Mouse (Mus musculus) monocyte, adult 5-6 weeks (primary cell): ENCODE data around the gene Atp5j. TPM values are rescaled to one million over a fixed set of nuclear protein-coding genes. Genes with fewer than 3 reads are reported as not detected.
A peak's percentile ranks its signal among the peaks of the same experiment; 100 is the strongest.

Source experiments
- ATAC-seq: fragments of 153-309, 156-312 bp; replicated peaks from 2 replicates; pipeline ENCODE4 v1.8.0; 2017; ENCODE audit warnings: mild to moderate bottlenecking; ENCODE audit not compliant: low TSS enrichment, insufficient number of reproducible peaks, severe bottlenecking, poor library complexity, low FRiP score
- total RNA-seq: library from RNA; stranded (forward); fragments of 200-1000, 200-491, 200-594 nt; gene quantifications from 3 replicates; pipeline ENCODE4 v1.2.3, GENCODE M21; 2017

Gene Atp5j
- total RNA-seq, result 124 to 198 TPM (median 161 TPM) in 3 replicates

GRCm38 (mm10) chr16:84835441-84835822, at the start of gene Atp5j:
Gene Atp5j (minus strand): TSS chr16:84835625.
- no peak for ATAC-seq

DNA sequence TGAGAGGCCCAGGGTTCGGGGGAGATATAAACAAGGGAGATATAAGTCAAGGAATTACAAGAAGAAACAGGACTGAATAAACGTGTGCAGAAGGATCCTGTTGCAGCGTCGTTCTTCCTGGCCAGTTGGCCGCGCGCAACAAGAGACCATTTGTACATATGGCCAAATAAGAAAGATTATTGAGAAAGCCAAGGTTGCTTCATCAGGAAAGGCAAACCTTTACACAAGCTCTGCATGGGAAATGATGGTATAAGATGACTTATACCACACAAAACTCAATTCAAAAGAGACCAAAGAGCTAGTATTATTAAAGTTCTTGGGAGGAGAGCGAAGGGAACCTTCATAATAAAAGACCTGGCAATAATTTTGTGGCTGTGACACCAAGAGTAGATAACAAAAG, 49.1 kb upstream of the Atp5j start:
- ATAC-seq, result no peak

DNA sequence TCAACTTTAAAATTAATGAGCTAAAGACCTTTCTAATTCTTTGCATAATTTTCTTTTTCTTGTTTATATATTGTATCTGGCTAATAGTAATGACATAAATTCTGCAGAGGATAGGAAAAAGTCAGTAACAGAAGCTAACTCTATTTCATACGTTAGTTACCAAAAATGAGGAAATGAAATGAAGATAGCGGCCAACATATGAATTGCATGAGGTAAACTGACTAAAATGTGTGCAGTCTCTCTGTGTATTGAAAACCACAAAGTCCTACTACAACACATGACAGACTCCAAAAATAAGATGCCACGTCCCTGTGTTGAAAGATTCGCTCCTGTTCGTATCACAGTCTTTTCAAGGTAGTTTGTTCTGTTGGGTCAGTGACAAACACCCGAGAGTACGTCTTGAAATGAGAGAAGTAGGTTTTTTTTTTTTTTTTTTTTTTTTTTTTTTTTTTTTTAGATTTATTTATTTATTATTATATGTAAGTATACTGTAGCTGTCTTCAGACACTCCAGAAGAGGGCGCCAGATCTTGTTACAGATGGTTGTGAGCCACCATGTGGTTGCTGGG, 46.4 kb upstream of the Atp5j start:
- no peak for ATAC-seq

- 0 out of 2 replicates have a peak, but pooled peaks have one; percentile 16 for ATAC-seq
Observed at GRCm38 (mm10) chr16:84881168-84881567, 45.7 kb upstream of the Atp5j start.

- peak; percentile 76 for ATAC-seq
Observed at GRCm38 (mm10) chr16:84879146-84879545, 43.7 kb upstream of the Atp5j start.

GRCm38 (mm10) chr16:84876082-84876481, 40.7 kb upstream of the Atp5j start:
- no peak for ATAC-seq

GRCm38 (mm10) chr16:84875718-84876035, 40.3 kb upstream of the Atp5j start:
- no peak for ATAC-seq

DNA sequence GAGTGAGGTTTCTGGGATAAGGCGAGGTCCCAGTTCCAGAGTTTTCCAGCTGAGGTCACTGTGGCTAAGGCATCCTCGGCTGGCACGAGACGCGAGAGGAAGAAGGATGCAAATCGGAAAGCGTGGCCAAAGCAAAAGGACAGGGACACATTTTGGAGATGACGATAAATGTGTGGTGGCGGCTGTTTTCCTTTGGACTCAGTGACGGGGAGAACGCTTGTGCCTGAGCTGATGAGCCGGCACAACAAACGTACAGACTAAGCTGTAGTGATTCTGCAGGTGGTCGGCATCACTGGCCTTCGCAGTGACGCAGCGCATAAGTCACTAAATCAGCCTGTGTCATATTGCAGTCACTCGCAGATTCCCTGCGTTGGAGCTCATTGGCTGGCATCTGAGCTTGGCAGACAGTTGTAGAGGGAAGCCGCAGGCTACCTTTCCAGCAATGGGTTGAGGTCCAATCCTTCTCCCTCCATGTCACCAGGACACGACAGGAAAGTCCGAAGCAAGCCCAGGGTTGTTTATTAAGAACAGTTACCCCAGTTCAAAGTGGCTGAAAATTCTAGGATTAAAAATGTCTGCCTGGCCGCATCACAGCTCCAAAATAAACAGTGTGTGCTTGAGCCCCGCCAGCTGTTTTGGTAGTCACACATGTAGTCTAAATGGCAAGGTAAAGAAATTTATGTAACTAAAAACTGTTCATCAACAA, 39.7 kb upstream of the Atp5j start:
- no peak for ATAC-seq

- ATAC-seq, result no peak
Observed at GRCm38 (mm10) chr16:84873805-84874204, 38.4 kb upstream of the Atp5j start.

GRCm38 (mm10) chr16:84864656-84865055, 29.2 kb upstream of the Atp5j start:
- ATAC-seq, result no peak

- ATAC-seq, result no peak
Observed at GRCm38 (mm10) chr16:84853492-84853891, 18.1 kb upstream of the Atp5j start.

DNA sequence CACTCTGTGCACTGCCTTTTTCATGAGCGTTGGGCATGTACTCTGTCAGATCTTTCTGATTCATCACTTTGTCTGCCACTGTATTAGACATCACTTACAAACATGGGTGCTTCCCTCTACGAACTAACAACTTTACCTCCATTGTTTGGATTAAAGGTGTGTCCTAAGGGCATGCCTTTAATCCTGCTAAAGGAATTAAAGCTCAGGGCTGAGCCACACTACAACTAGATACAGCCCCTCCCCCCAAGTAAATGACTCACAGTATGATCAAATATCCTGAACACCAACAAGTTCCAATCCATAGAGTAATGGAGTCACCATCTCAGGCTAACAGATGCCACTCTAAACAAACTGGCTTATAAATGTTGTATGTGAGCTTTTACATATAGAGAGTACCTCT, 3.2 kb upstream of the Atp5j start:
- no peak for ATAC-seq

DNA sequence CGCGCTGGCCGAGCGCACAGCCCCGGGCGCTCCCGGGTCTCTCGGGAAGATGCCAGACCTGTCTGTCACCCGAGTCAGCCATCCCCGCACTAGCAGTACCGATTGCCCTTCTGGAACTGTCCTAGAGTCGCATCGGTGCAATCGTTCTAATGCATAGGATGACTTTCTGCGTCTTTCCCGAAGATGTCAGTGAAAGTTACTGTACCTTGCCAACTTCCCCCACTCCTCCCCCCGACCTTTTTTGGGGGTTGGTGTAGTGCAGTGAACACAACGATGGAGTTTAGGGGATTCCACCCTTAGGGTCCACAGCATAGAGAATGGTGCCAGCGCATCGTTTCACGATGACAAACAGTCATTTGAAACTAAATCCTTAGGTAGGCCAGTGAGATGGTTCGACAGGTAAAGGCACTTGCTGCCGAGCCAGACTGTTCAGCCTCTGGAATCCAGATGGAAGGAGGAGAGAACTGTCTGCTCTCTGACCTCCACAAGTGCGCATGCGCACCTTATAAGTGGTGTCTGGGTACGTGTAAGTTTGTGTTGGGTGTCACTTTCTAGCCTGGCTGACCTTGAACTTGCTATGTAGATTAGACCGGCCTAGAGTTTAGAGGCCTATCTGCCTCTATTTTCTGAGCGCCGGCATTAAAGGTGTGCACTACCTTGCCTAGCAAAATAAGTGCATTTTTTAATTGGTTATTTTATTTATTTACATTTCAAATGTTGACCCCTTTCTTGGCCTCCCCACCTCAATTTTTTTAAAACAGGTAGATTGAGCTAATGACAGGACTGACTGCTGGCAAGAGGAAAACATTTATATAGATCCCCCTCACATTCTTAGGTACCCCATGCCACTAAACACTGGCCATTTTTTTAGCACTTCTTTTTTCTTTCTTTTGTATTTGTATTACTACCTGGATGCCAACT, 658 bp upstream of the Atp5j start:
- ATAC-seq, result no peak

- peak; percentile 94 for ATAC-seq
Observed at GRCm38 (mm10) chr16:84834745-84835440, 532 bp downstream of the Atp5j start, which contains the start of gene Gabpa. Gene Gabpa (plus strand): TSS chr16:84834925.

DNA sequence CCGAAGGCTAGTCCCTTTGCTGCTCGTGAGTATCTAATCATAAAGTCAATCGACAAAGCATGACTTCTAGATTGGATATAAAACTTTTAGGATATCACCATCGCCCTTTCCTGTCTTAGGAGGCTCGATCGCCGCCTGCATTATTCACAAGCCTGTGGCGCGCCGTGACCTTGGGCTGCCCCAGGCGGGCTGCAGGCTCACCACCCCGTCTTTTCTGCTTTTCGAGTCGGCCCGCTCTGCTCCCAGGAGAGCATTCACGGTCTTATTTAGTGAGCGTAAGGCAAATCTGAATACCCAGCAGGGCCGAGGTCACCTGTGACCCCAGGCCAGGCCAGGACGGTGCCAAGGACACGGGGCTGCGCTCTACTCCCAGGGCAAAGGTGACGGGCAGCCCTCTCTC, 1.1 kb downstream of the Atp5j start:
- ATAC-seq, result no peak

GRCm38 (mm10) chr16:84832736-84833135, 2.7 kb downstream of the Atp5j start:
- no peak for ATAC-seq

DNA sequence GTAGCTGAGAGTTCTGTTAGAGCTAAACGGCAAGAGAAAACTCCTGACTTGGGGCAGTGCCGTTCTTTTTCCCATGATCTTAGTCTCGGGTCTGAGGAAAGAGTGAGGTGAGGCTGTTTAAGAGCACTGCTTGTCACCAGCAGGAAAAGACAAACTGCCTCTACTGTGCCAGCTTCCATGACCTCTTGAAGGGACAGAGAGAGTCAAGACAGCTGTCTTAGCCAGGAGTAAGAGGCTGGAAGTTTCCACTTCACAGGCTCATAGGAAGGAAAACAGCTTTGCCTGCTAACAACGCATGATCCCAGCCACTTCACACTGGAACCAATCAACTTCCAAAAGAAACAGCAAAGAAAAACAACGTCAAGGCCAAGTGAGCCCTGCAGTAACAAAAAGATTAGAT, 3.7 kb downstream of the Atp5j start:
- ATAC-seq, result no peak

- no peak for ATAC-seq
Observed at GRCm38 (mm10) chr16:84825009-84825408, 10.4 kb downstream of the Atp5j start.

DNA sequence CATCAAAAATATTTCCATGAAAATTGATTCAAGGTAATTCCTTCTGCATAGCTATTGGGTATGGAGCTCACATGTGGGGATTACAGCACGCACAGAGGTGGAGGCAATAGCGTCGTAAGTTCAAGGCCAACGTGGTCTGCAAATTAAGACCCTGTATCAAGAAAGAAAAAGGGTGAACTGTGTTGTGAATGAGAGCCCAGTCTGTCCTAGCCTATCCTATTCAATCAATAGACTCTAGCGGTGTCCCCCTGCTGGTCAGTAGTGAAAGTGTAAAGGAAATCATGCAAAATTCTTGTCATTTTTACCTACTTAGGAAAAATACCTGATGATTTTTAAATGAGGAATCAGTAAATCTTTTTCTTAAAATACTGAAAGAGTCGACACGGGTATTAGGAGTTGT, 18.0 kb downstream of the Atp5j start:
- no peak for ATAC-seq
